Mouse (Mus musculus): ENCODE measurements around the gene Tmem238l. TPM values are rescaled to one million over a fixed set of nuclear protein-coding genes. Genes with fewer than 3 reads are reported as not detected.
A peak's percentile ranks its signal among the peaks of the same experiment; 100 is the strongest.

Tmem238l gene
- polyA plus RNA-seq, 1 experiment from 2014 or later = not detected

GRCm38 (mm10) chr11:67002911-67003310, 46.5 kb downstream of the Tmem238l start:
- no peak overlapping the region for H3K9ac ChIP-seq (ENCODE audit: low read length)
- no peaks in the 10 kb centered on the region for H3K9me3 ChIP-seq (ENCODE audit: control insufficient read depth, low read length)
- H3K4me3 ChIP-seq (ENCODE audit: low read depth, low read length) = no peak overlapping the region
- no peak overlapping the region for H3K4me2 ChIP-seq (ENCODE audit: low read depth)
- H3K27ac ChIP-seq (ENCODE audit: low read depth, low read length) = no peak overlapping the region
- no peaks in the 10 kb centered on the region for H3K27me3 ChIP-seq (ENCODE audit: control insufficient read depth, insufficient read depth, low read length)
- DNase-seq (ENCODE audit: low spot score) (no peak), ATAC-seq (ENCODE audit: insufficient read depth, low FRiP score, low TSS enrichment) (no peak)
- no peaks in the 10 kb centered on the region for H3K36me3 ChIP-seq (ENCODE audit: control insufficient read depth, insufficient read depth, low read length)
- H3K4me1 ChIP-seq (ENCODE audit: control insufficient read depth, insufficient read depth, low read length) = peaks cover 4% of the 10 kb centered on the region; the same call in 1 of the 2 replicates
- WGBS = 74% methylated on average over 2 of the region's 2 CpGs

GRCm38 (mm10) chr11:67007961-67008360, 51.5 kb downstream of the Tmem238l start:
- Histone ChIP-seq H3K4me1 (ENCODE audit: control insufficient read depth, insufficient read depth, low read length) (no peaks in the 10 kb centered on the region), H3K27me3 (ENCODE audit: control insufficient read depth, insufficient read depth, low read length) (no peaks in the 10 kb centered on the region), H3K4me3 (ENCODE audit: low read depth, low read length) (no peak overlapping the region), H3K9me3 (ENCODE audit: control insufficient read depth, low read length) (no peaks in the 10 kb centered on the region), H3K36me3 (ENCODE audit: control insufficient read depth, insufficient read depth, low read length) (no peaks in the 10 kb centered on the region), H3K9ac (ENCODE audit: low read length) (no peak overlapping the region), H3K27ac (ENCODE audit: low read depth, low read length) (no peak overlapping the region), H3K4me2 (ENCODE audit: low read depth) (no peak overlapping the region)
- ATAC-seq (ENCODE audit: insufficient read depth, low FRiP score, low TSS enrichment) (no peak), DNase-seq (ENCODE audit: low spot score) (no peak)
- WGBS = 84% methylated on average over 8 of the region's 8 CpGs

- DNase-seq (ENCODE audit: low spot score) = no peak
- H3K4me2 ChIP-seq (ENCODE audit: low read depth) = no peak overlapping the region
- no peaks in the 10 kb centered on the region for H3K4me1 ChIP-seq (ENCODE audit: control insufficient read depth, insufficient read depth, low read length)
- no peaks in the 10 kb centered on the region for H3K27me3 ChIP-seq (ENCODE audit: control insufficient read depth, insufficient read depth, low read length)
- H3K36me3 ChIP-seq (ENCODE audit: control insufficient read depth, insufficient read depth, low read length) = no peaks in the 10 kb centered on the region
- no peak overlapping the region for H3K4me3 ChIP-seq (ENCODE audit: low read depth, low read length)
- no peaks in the 10 kb centered on the region for H3K9me3 ChIP-seq (ENCODE audit: control insufficient read depth, low read length)
- ATAC-seq (ENCODE audit: insufficient read depth, low FRiP score, low TSS enrichment) = no peak
- whole genome bisulfite sequencing = 95% methylated on average over 4 of the region's 4 CpGs
- no peak overlapping the region for H3K9ac ChIP-seq (ENCODE audit: low read length)
- no peak overlapping the region for H3K27ac ChIP-seq (ENCODE audit: low read depth, low read length)
Observed at GRCm38 (mm10) chr11:67008528-67008927, 52.1 kb downstream of the Tmem238l start.

DNA sequence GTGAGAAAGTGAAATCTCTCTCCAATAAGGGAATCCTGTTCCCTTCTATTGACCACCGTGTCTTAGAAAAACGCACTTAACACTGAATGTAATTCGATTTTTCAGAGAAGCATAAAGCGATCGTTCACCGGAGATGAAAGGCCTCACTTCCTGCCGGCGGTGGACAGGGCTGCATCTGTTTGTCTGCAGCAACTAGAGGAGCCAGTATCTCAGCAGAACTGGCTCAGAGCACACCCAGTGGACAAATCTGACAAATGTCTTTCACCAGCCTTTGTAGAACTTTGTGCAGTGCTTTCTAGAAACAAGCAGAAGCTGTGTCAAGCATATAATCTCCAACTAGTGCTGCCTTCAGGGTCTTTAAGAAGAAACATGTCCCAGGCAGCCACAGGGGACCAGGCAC, 54.0 kb downstream of the Tmem238l start:
- no peak overlapping the region for H3K9ac ChIP-seq (ENCODE audit: low read length)
- H3K36me3 ChIP-seq (ENCODE audit: control insufficient read depth, insufficient read depth, low read length) = no peaks in the 10 kb centered on the region
- H3K4me3 ChIP-seq (ENCODE audit: low read depth, low read length) = no peak overlapping the region
- no peaks in the 10 kb centered on the region for H3K4me1 ChIP-seq (ENCODE audit: control insufficient read depth, insufficient read depth, low read length)
- peak; percentile 56 for DNase-seq (ENCODE audit: low spot score)
- no peaks in the 10 kb centered on the region for H3K9me3 ChIP-seq (ENCODE audit: control insufficient read depth, low read length)
- no peak; the same call in 1 of the 2 replicates for ATAC-seq (ENCODE audit: insufficient read depth, low FRiP score, low TSS enrichment)
- no peak overlapping the region for H3K4me2 ChIP-seq (ENCODE audit: low read depth)
- H3K27me3 ChIP-seq (ENCODE audit: control insufficient read depth, insufficient read depth, low read length) = no peaks in the 10 kb centered on the region
- no peak overlapping the region for H3K27ac ChIP-seq (ENCODE audit: low read depth, low read length)
- WGBS = 6% methylated on average over 8 of the region's 8 CpGs

- no peak overlapping the region for H3K4me3 ChIP-seq (ENCODE audit: low read depth, low read length)
- H3K27me3 ChIP-seq (ENCODE audit: control insufficient read depth, insufficient read depth, low read length) = no peaks in the 10 kb centered on the region
- H3K4me2 ChIP-seq (ENCODE audit: low read depth) = no peak overlapping the region
- H3K27ac ChIP-seq (ENCODE audit: low read depth, low read length) = no peak overlapping the region
- H3K4me1 ChIP-seq (ENCODE audit: control insufficient read depth, insufficient read depth, low read length) = no peaks in the 10 kb centered on the region
- no peak overlapping the region for H3K9ac ChIP-seq (ENCODE audit: low read length)
- no peaks in the 10 kb centered on the region for H3K9me3 ChIP-seq (ENCODE audit: control insufficient read depth, low read length)
- DNase-seq (ENCODE audit: low spot score) (no peak), ATAC-seq (ENCODE audit: insufficient read depth, low FRiP score, low TSS enrichment) (no peak)
- WGBS = 17% methylated on average over 4 of the region's 4 CpGs
- no peaks in the 10 kb centered on the region for H3K36me3 ChIP-seq (ENCODE audit: control insufficient read depth, insufficient read depth, low read length)
Observed at GRCm38 (mm10) chr11:67011635-67012034, 55.2 kb downstream of the Tmem238l start.

Other genes starting within 250 kb of the Tmem238l start
- gene Pirt, start 44.7 kb upstream of the Tmem238l start, polyA plus RNA-seq (2014; fragmentation: Nextera tagmentation; extraction: Ambion mirVana) = 2.6 and 3.0 TPM in 2 replicates
- gene Tmem220, start 68.5 kb downstream of the Tmem238l start, polyA plus RNA-seq (2014; fragmentation: Nextera tagmentation; extraction: Ambion mirVana) = 0.69 and 1.1 TPM in 2 replicates
- gene Adprm, start 96.0 kb downstream of the Tmem238l start, polyA plus RNA-seq (2014; fragmentation: Nextera tagmentation; extraction: Ambion mirVana) = 37.4 and 40.6 TPM in 2 replicates
- 18.6 and 19.1 TPM in 2 replicates for gene Sco1, start 96.0 kb downstream of the Tmem238l start, polyA plus RNA-seq (2014; fragmentation: Nextera tagmentation; extraction: Ambion mirVana)
- 29.9 and 32.0 TPM in 2 replicates for gene Myh3, start 121.7 kb downstream of the Tmem238l start, polyA plus RNA-seq (2014; fragmentation: Nextera tagmentation; extraction: Ambion mirVana)
- gene Myh2, start 214.4 kb downstream of the Tmem238l start, polyA plus RNA-seq (2014; fragmentation: Nextera tagmentation; extraction: Ambion mirVana) = 0.04 TPM in 1 of 2 replicates, not detected in the other
- 0.07 and 0.08 TPM in 2 replicates for gene Myh1, start 243.4 kb downstream of the Tmem238l start, polyA plus RNA-seq (2014; fragmentation: Nextera tagmentation; extraction: Ambion mirVana)